26 mouse cellular contexts compared by ENCODE assay signal in genomic region chr16:96613275-96613674, GRCm38 (mm10).
DNase-seq lines count a peak whose midpoint lies in the region; ATAC-seq and TF ChIP-seq lines count a peak whose summit lies in the region.
"Had no signal": no experiment of that assay in that cellular context is flagged by ENCODE, and none has a peak within 500 bp of the region (broad histone marks: within the 10 kb centered on the region; RNA-seq: fewer than 3 reads in every experiment).

No protein-coding gene starts in this region.

- ATAC-seq in kidney, embryonic 14.5 days (ENCODE audit: low FRiP score, low TSS enrichment) = peak; percentile 22; the same call in 1 of the 2 replicates
- peak; percentile 56; the same call in 1 of the 2 replicates for ATAC-seq in kidney, embryonic 16.5 days (ENCODE audit: low FRiP score, low TSS enrichment)
- peak; percentile 46 for ATAC-seq in Patski
- ATAC-seq: CD4-positive, CD25-positive, alpha-beta regulatory T cell, adult 4 months; forebrain, embryonic 14.5 days; forebrain, embryonic 16.5 days had no signal

- CTCF ChIA-PET in Patski (lab: Charles Lee) = interaction anchor here (1.3 kb wide), 1 partner anchor 10 kb away, joined by 3 read pairs; no protein-coding TSS in a partner anchor

- TF ChIP-seq CTCF in Patski (IDR thresholded peaks at IDR 0.05) = no peak

- peaks cover 8% of the 10 kb centered on the region for H3K27me3 ChIP-seq in kidney, embryonic 14.5 days (ENCODE audit: control insufficient read depth, insufficient read depth, low read length)
- H3K27me3 ChIP-seq in kidney, embryonic 16.5 days (ENCODE audit: insufficient read depth, low read length) = peaks cover 12% of the 10 kb centered on the region; the same call in 1 of the 2 replicates
- H3K27me3 ChIP-seq in Patski = no peaks in the 10 kb centered on the region
- H3K27me3 ChIP-seq: CH12.LX; embryonic facial prominence, embryonic 13.5 days; embryonic facial prominence, embryonic 15.5 days; forebrain, embryonic 12.5 days had no signal

- H3K27ac ChIP-seq in kidney, embryonic 14.5 days (ENCODE audit: low read depth, low read length) = no peak overlapping the region
- H3K27ac ChIP-seq in kidney, embryonic 16.5 days (ENCODE audit: low read length) = no peak overlapping the region
- H3K27ac ChIP-seq: embryonic facial prominence, embryonic 13.5 days; embryonic facial prominence, embryonic 15.5 days; forebrain, embryonic 10.5 days had no signal

- no peaks in the 10 kb centered on the region for H3K9me3 ChIP-seq in kidney, embryonic 14.5 days (ENCODE audit: control insufficient read depth, low read length)
- no peaks in the 10 kb centered on the region for H3K9me3 ChIP-seq in kidney, embryonic 16.5 days (ENCODE audit: low read length)
- H3K9me3 ChIP-seq: embryonic facial prominence, embryonic 13.5 days; embryonic facial prominence, embryonic 15.5 days; forebrain, embryonic 10.5 days; forebrain, embryonic 12.5 days had no signal

- no peak overlapping the region for H3K4me3 ChIP-seq in kidney, embryonic 14.5 days (ENCODE audit: low read length)
- no peak overlapping the region for H3K4me3 ChIP-seq in kidney, embryonic 16.5 days (ENCODE audit: low read length)
- H3K4me3 ChIP-seq: embryonic facial prominence, embryonic 13.5 days; embryonic facial prominence, embryonic 15.5 days; erythroblast, embryonic 14.5 days; forebrain, embryonic 10.5 days; forebrain, embryonic 12.5 days had no signal

- POLR2A ChIA-PET in Patski (lab: Charles Lee) = no interaction called here

- H3K4me1 ChIP-seq in kidney, embryonic 14.5 days (ENCODE audit: control insufficient read depth, insufficient read depth, low read length) = no peaks in the 10 kb centered on the region
- H3K4me1 ChIP-seq in kidney, embryonic 16.5 days (ENCODE audit: insufficient read depth, low read length) = no peaks in the 10 kb centered on the region

- DNase-seq in kidney, postnatal 25 days = no peak
- no peak for DNase-seq in kidney, postnatal 10 days
- peak; percentile 44 for DNase-seq in Patski (ENCODE audit: low read depth, low spot score)
- DNase-seq: adrenal gland, adult 2 months; adrenal gland, postnatal 10 days; adrenal gland, postnatal 25 days; B cell, adult 2 months; cerebellum, adult 11 months; cerebellum, adult 18-20 months; cerebellum, adult 8-10 months; cerebellum, adult 9-11 months; cerebellum, postnatal 14 days; cerebellum, postnatal 36 days; embryo, embryonic 11 days had no signal

- in situ Hi-C loops in Patski (cut with MboI; ENCODE audit: low pct_unique_long_range_greater_than_20kb) = no loop called here

- no peaks in the 10 kb centered on the region for H3K36me3 ChIP-seq in kidney, embryonic 14.5 days (ENCODE audit: control insufficient read depth, insufficient read depth, low read length)
- H3K36me3 ChIP-seq in kidney, embryonic 16.5 days (ENCODE audit: insufficient read depth, low read length) = no peaks in the 10 kb centered on the region
- H3K36me3 ChIP-seq: embryonic facial prominence, embryonic 13.5 days; embryonic facial prominence, embryonic 15.5 days; forebrain, embryonic 10.5 days; forebrain, embryonic 12.5 days; G1E had no signal

- H3K4me2 ChIP-seq in kidney, embryonic 14.5 days (replicated peaks; ENCODE audit: low read depth, low read length) = no peak overlapping the region
- no peak overlapping the region for H3K4me2 ChIP-seq in kidney, embryonic 16.5 days (replicated peaks; ENCODE audit: low read depth, low read length)
- H3K4me2 ChIP-seq: embryonic facial prominence, embryonic 13.5 days; embryonic facial prominence, embryonic 15.5 days; forebrain, embryonic 12.5 days had no signal

- 27% methylated on average over 4 of the region's 4 CpGs for WGBS in kidney, embryonic 14.5 days
- WGBS in kidney, embryonic 16.5 days = 20% methylated on average over 4 of the region's 4 CpGs

- H3K9ac ChIP-seq in kidney, embryonic 14.5 days (ENCODE audit: low read depth, low read length) = no peak overlapping the region
- H3K9ac ChIP-seq in kidney, embryonic 16.5 days (replicated peaks; ENCODE audit: low read length) = no peak overlapping the region
- H3K9ac ChIP-seq: embryonic facial prominence, embryonic 13.5 days; embryonic facial prominence, embryonic 15.5 days; forebrain, embryonic 12.5 days had no signal
